Mouse (Mus musculus): Measurements from ENCODE around the gene Serpinb6c.

The Serpinb6c gene

DNA sequence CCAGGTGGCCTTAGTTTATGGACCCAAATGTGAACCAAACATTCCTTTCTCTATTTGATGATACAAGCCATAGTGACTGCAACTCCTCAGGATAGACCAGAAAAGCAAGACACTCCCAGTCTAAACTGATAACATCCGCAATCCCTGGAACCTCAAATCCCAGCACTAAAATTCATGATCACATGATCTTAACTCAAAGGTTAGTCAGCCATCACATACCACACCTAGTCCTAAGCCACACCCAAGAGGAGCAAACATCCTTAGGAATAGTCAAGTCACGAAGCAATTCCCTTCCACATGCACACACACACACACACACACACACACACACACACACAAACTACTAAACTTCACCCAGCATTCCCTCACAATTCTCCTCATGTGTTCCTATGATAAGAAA, 2.2 kb downstream of the Serpinb6c start:
- CTCF ChIA-PET: no interaction called here

GRCm38 (mm10) chr13:33894207-33894606, 11.3 kb downstream of the Serpinb6c start:
- CTCF ChIA-PET: interaction anchor here in 1 of 4 experiments (0.7 to 0.9 kb wide), 2 partner anchors 10 to 1872 kb away, joined by 3 read pairs; no protein-coding TSS in a partner anchor
- POLR2A ChIA-PET: interaction anchor here in 1 of 4 experiments (0.9 to 2.3 kb wide), 3 partner anchors 10 to 35 kb away, joined by 3 to 9 read pairs (median 6); no protein-coding TSS in a partner anchor

More for the DNA sequence above, 2.2 kb downstream of the Serpinb6c start:
- POLR2A ChIA-PET: interaction anchor here in 3 of 4 experiments (0.9 to 12.0 kb wide), 17 partner anchors 8 to 1101 kb away, joined by 3 to 381 read pairs (median 6); partner anchors contain the start of genes Tubb2b (in 2 of the 3), D930007J09Rik (in 1 of the 3), Ripk1 (in 1 of the 3) and Serpinb6a (in 1 of the 3)

DNA sequence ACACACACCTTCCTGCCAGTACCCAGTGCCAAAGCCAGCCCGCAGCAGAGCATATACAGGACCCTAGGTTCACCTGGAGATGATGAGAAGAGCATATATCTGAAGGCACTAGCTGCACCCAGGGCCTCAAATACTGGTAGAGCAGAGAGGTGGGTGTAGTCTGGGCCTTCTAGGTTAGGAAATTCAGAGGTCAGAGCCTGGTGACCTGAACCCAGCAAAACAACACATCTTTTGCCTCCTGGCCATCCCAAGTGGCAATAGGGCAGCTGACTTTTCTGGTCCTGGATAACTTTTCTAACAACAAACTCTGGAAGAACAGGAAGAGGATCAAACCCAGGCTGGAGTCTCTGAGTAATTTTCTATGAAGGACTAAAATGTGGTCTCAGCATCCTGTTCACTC, 62.2 kb downstream of the Serpinb6c start, which contains the start of gene Serpinb6e:
Gene Serpinb6e, minus strand, starts transcription at position 101 of the 400 bp plus-strand sequence.
- CTCF ChIA-PET: no interaction called here
- POLR2A ChIA-PET: no interaction called here

GRCm38 (mm10) chr13:33830751-33831150, 74.8 kb downstream of the Serpinb6c start:
- POLR2A ChIA-PET: interaction anchor here in 1 of 4 experiments (0.6 kb wide), 1 partner anchor 974 kb away, joined by 3 read pairs; no protein-coding TSS in a partner anchor
- CTCF ChIA-PET: no interaction called here

Measured in embryonic stem cell, embryonic (primary cell).